Mouse (Mus musculus) hindbrain, postnatal 0 days (tissue): ENCODE data around the gene Mcidas. TPM values are rescaled to one million over a fixed set of nuclear protein-coding genes. Genes with fewer than 3 reads are reported as not detected.

Source experiments
- ATAC-seq: fragments of 200-750 bp; cut with Nextera tagmentation; 2 replicates; pipeline ENCODE4 v1.8.0; 2017; ENCODE audit warnings: mild to moderate bottlenecking, moderate TSS enrichment, moderate library complexity
- DNase-seq: peaks from one replicate; pipeline ENCODE4 v3.0.0-alpha.2; 2015; ENCODE audit warnings: low spot score
- H3K27ac ChIP-seq: fragments of 300-500 bp; sonication (generic); 2 replicates; pipeline ENCODE4 v1.5.1; 2014; ENCODE audit warnings: mild to moderate bottlenecking
- H3K27me3 ChIP-seq: fragments of 300-500 bp; sonication (generic); 2 replicates; pipeline ENCODE4 v1.6.1; 2014; ENCODE audit warnings: low read length, mixed read lengths; ENCODE audit not compliant: insufficient read depth
- H3K36me3 ChIP-seq: fragments of 300-500 bp; sonication (generic); 2 replicates; pipeline ENCODE4 v1.6.1; 2014; ENCODE audit warnings: low read length, mixed read lengths; ENCODE audit not compliant: insufficient read depth
- H3K4me1 ChIP-seq: fragments of 300-500 bp; sonication (generic); 2 replicates; pipeline ENCODE4 v1.6.1; 2014; ENCODE audit warnings: antibody characterized with exemption, low read length, mixed read lengths; ENCODE audit not compliant: insufficient read depth
- H3K4me2 ChIP-seq: fragments of 300-500 bp; sonication (generic); 2 replicates; pipeline ENCODE4 v1.6.1; 2014; ENCODE audit warnings: low read depth, mild to moderate bottlenecking, low read length, moderate library complexity, mixed read lengths
- H3K4me3 ChIP-seq: fragments of 300-500 bp; sonication (generic); 2 replicates; pipeline ENCODE4 v1.5.1; 2014; ENCODE audit warnings: low read length
- H3K9ac ChIP-seq: fragments of 300-500 bp; sonication (generic); replicated peaks from 2 replicates; pipeline ENCODE4 v1.6.1; 2014; ENCODE audit warnings: mild to moderate bottlenecking, low read length, moderate library complexity, mixed read lengths
- H3K9me3 ChIP-seq: fragments of 300-500 bp; sonication (generic); 2 replicates; pipeline ENCODE4 v1.6.1; 2016; ENCODE audit warnings: low read length, mixed read lengths
- CTCF ChIP-seq: IDR thresholded peaks from 2 replicates; pipeline ENCODE4 v1.5.1; 2016; ENCODE audit warnings: antibody characterized with exemption, control low read depth, low read depth
- WGBS: fragments of 180-500 bp; shearing (Covaris S2); extraction: QIAGEN DNeasy Blood & Tissue Kit; methylation state at CpG from one replicate; pipeline ENCODE4 v1.1.7; 2014; 5-methylcytosine and 5-hydroxymethylcytosine counted together
- polyA plus RNA-seq: library from polyadenylated mRNA; unstranded; fragments of >200 nt; fragmentation: Nextera tagmentation; extraction: Ambion mirVana; gene quantifications from 2 replicates; pipeline ENCODE4 v1.2.1, GENCODE M21; 2015
- total RNA-seq: library from RNA; depleted of rRNA; stranded (reverse); fragments of >200 nt; gene quantifications from 2 replicates; pipeline ENCODE4 v1.2.3, GENCODE M21; 2014

Gene Mcidas
- total and polyA plus RNA-seq, 2 experiments from 2014 or later = 0.73 to 0.88 TPM

DNA sequence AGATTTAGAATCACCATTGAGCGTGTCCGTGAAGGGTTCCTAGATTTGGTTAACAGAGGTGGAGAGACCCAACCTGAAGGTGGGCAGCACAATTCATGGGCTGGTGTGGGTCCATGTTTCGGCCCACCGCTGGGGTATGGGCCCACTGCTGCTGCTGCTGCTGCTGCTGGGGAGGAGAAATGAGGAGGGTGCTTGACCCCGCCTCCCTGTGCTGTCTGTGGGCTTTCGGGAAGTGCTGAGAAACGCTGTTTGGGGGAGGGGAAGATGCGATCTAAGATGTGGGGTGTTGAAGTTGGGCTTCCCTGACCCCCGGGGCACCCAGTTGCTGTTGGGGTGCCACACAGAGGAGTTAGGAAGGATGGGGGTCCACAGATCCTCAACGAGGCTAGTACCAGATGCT, 16.9 kb upstream of the Mcidas start:
- H3K9ac ChIP-seq = no peak overlapping the region
- TF ChIP-seq CTCF = no peak
- ATAC-seq = no peak
- no peak overlapping the region for H3K4me3 ChIP-seq
- DNase-seq = no peak
- no peaks in the 10 kb centered on the region for H3K27me3 ChIP-seq
- no peaks in the 10 kb centered on the region for H3K36me3 ChIP-seq
- no peaks in the 10 kb centered on the region for H3K9me3 ChIP-seq
- 0 out of 2 replicates have a peak overlapping the region, but pooled peaks have one; percentile 13 for H3K4me2 ChIP-seq
- 48% methylated on average over 10 of the region's 10 CpGs for WGBS
- no peak overlapping the region for H3K27ac ChIP-seq
- no peaks in the 10 kb centered on the region for H3K4me1 ChIP-seq

DNA sequence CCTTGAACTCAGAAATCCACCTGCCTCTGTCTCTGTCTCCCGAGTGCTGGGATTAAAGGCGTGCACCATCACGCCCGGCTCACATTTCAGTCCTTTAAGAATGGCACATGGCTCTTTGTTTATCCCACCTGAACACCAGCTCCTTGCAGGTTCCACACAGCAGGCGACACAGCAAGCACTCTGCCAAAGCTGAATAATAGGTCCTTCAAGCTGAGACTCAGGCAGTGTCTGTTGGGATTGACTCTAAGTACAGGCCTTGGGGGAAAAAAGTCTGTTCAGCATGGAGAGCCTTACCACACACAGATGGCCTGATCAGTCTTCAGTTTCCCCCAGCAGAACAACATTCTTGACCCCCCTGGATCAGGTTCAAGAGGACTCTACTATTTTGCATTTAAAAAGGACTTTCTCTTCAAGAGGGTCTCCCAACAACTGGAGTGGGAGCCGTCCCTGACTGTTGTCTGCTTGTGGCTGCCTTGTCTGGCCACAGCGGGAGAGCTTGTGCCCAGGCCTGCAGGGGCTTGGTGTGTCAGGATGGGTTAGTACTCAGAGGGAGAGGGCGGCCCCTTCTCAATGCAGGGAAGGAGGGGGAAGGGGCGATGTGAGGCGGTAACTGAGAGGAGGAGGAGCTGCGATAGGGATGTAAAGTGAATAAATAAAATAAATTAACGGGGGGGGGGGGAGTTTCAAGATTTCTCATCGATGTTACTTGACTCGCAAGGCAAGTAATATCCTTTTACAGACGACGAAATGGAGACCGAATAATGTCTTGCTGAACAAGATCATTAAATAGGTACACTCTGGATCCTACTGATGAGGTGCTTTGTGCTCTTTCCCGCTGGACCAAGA, 7.8 kb upstream of the Mcidas start:
- H3K4me2 ChIP-seq = peak overlapping the region; percentile 69; the same call in 1 of the 2 replicates

DNA sequence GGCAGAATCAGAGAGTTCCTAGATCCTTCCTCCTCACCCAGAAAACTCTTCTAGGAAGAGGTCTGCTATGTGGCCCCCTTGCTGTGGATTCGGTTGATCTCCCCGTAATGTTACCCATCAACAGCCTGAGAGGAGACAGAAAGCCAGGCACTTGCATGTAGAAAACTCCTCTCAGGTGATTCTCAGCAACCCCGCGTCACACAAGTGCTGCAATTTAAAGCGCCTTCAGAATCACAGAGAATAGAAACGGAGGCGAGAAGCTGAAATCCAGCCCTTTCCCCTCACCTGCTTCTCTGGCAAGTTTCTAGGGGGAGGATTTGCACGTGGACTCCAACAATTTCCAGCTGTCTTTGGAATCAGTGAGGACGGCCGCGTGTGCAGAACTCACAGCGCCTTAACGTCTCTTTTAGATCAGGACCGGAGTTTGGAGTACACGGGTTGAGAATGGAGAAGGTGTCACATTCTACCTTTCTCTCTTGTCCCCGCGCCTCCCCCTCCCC, 7.1 kb upstream of the Mcidas start:
- peak overlapping the region; percentile 69 for H3K4me2 ChIP-seq
- no peak overlapping the region for H3K27ac ChIP-seq
- TF ChIP-seq CTCF = no peak
- H3K27me3 ChIP-seq = peaks cover 35% of the 10 kb centered on the region
- ATAC-seq = no peak
- no peaks in the 10 kb centered on the region for H3K9me3 ChIP-seq
- DNase-seq = no peak
- H3K9ac ChIP-seq = no peak overlapping the region
- H3K4me1 ChIP-seq = no peaks in the 10 kb centered on the region
- no peaks in the 10 kb centered on the region for H3K36me3 ChIP-seq
- peak overlapping the region; percentile 54; the same call in 1 of the 2 replicates for H3K4me3 ChIP-seq
- 3% methylated on average over 17 of the region's 17 CpGs for WGBS

More for the DNA sequence above, 7.8 kb upstream of the Mcidas start:
- H3K27me3 ChIP-seq = peaks cover 29% of the 10 kb centered on the region
- no peak overlapping the region for H3K9ac ChIP-seq
- no peak overlapping the region for H3K27ac ChIP-seq
- no peaks in the 10 kb centered on the region for H3K9me3 ChIP-seq
- no peaks in the 10 kb centered on the region for H3K4me1 ChIP-seq
- no peaks in the 10 kb centered on the region for H3K36me3 ChIP-seq
- no peak overlapping the region; the same call in 1 of the 2 replicates for H3K4me3 ChIP-seq
- 8% methylated on average over 18 of the region's 18 CpGs for WGBS
- ATAC-seq (no peak), DNase-seq (no peak)
- TF ChIP-seq CTCF = no peak

DNA sequence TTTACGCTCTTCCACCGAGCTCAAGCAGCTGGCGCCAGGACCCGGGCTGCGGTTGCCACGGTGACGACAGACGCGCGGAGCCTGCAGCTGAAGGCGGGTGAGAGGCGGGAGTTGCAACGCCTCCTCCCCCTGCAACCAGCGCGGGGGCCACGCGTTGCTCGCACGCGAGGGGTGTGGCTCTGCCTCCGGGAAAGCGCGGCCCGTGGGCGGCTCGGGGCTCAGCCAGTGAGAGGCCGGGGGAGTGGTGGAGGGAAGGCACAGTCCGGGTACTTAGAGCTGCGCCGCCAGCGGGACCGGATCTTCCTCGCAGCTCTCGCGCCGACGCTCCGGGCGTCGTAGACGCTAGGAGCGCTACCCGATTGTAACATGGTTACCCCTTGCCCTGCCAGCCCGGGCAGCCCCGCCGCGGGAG, 6.1 kb upstream of the Mcidas start, which contains the start of gene Ccno:
Gene Ccno (plus strand): TSS at position 271 of the 412 bp plus-strand sequence.
- peak; percentile 96 for DNase-seq
- Histone ChIP-seq H3K4me3 (peak within 1 kb of the TSS; percentile 54), H3K4me1 (no peaks in the 10 kb centered on the region), H3K27me3 (peaks cover 41% of the 10 kb centered on the region), H3K36me3 (no peaks in the 10 kb centered on the region), H3K9ac (peak within 1 kb of the TSS; percentile 43; the same call in 1 of the 2 replicates), H3K9me3 (no peaks in the 10 kb centered on the region), H3K27ac (peak within 1 kb of the TSS; percentile 45; the same call in 1 of the 2 replicates), H3K4me2 (peak within 1 kb of the TSS; percentile 69)
- ATAC-seq = peak; percentile 98
- peak; percentile 6; the same call in 1 of the 2 replicates for TF ChIP-seq CTCF
- WGBS = under 1% methylated on average over 45 of the region's 47 CpGs

DNA sequence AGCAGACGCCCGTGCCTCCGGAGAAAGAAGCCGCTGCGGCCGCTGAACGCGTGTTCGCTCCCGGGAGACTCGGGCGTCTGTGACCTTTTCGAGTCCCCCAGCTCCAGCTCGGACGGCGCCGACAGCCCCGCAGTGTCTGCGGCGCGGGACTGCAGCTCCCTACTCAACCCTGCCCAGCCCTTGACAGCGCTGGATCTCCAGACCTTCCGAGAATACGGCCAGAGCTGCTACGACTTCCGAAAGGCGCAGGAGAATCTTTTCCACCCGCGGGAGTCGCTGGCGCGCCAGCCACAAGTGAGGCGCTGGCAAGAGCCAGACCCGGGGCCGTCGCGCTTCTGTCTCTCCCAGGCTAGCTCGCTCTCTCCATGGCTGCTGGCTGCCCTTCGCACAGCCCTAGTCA, 5.7 kb upstream of the Mcidas start:
- H3K4me2 ChIP-seq = peak overlapping the region; percentile 69
- no peaks in the 10 kb centered on the region for H3K9me3 ChIP-seq
- H3K9ac ChIP-seq = peak overlapping the region; percentile 43; the same call in 1 of the 2 replicates
- peak overlapping the region; percentile 45; the same call in 1 of the 2 replicates for H3K27ac ChIP-seq
- peaks cover 44% of the 10 kb centered on the region for H3K27me3 ChIP-seq
- peak; percentile 51 for DNase-seq
- no peaks in the 10 kb centered on the region for H3K4me1 ChIP-seq
- H3K36me3 ChIP-seq = no peaks in the 10 kb centered on the region
- under 1% methylated on average over 39 of the region's 39 CpGs for WGBS
- peak; percentile 58 for ATAC-seq
- TF ChIP-seq CTCF = no peak
- H3K4me3 ChIP-seq = peak overlapping the region; percentile 54

DNA sequence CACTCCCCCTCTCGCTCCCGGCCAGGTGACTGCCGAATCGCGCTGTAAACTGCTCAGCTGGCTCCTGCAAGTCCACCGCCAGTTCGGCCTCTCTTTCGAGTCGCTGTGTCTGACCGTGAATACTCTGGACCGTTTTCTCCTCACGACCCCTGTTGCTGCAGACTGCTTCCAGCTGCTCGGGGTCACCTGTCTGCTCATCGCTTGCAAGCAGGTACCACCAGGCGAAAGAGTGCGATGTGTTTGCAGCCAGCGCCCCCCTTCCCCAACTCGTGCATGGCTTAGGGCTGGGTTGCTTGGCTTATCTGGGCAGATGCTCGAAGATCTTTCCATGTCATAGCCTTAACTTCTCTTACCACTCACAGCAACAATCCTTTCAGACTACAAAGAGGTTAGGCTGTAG, 4.8 kb upstream of the Mcidas start:
- H3K36me3 ChIP-seq = no peaks in the 10 kb centered on the region
- H3K27ac ChIP-seq = no peak overlapping the region
- TF ChIP-seq CTCF = peak; percentile 23; the same call in 1 of the 2 replicates
- ATAC-seq (no peak), DNase-seq (peak; percentile 20)
- H3K4me2 ChIP-seq = peak overlapping the region; percentile 69
- peak overlapping the region; percentile 54 for H3K4me3 ChIP-seq
- H3K9ac ChIP-seq = no peak overlapping the region
- H3K9me3 ChIP-seq = no peaks in the 10 kb centered on the region
- H3K4me1 ChIP-seq = peaks cover 2% of the 10 kb centered on the region; the same call in 1 of the 2 replicates
- WGBS = under 1% methylated on average over 19 of the region's 19 CpGs
- H3K27me3 ChIP-seq = peaks cover 53% of the 10 kb centered on the region
